Mouse (Mus musculus) neural tube, embryonic 15.5 days (tissue): Measurements from ENCODE around the gene Dap. TPM values are rescaled to one million over a fixed set of nuclear protein-coding genes. Genes with fewer than 3 reads are reported as not detected.

Experiments
- ATAC-seq: fragments of 200-750 bp; cut with Nextera tagmentation; 2 replicates; pipeline ENCODE4 v1.8.0; 2017; ENCODE audit warnings: mild to moderate bottlenecking, moderate TSS enrichment, moderate library complexity; ENCODE audit not compliant: low FRiP score
- H3K27ac ChIP-seq: fragments of 300-500 bp; sonication (generic); replicated peaks from 2 replicates; pipeline ENCODE4 v1.5.1; 2015; ENCODE audit warnings: mild to moderate bottlenecking, inconsistent platforms
- H3K27me3 ChIP-seq: fragments of 300-500 bp; sonication (generic); replicated peaks from 2 replicates; pipeline ENCODE4 v1.6.1; 2015; ENCODE audit warnings: inconsistent platforms
- H3K36me3 ChIP-seq: fragments of 300-500 bp; sonication (generic); 2 replicates; pipeline ENCODE4 v1.6.1; 2015; ENCODE audit warnings: inconsistent platforms
- H3K4me1 ChIP-seq: fragments of 300-500 bp; sonication (generic); 2 replicates; pipeline ENCODE4 v1.6.1; 2015; ENCODE audit warnings: inconsistent platforms
- H3K4me2 ChIP-seq: fragments of 300-500 bp; sonication (generic); 2 replicates; pipeline ENCODE4 v1.6.1; 2015; ENCODE audit warnings: inconsistent platforms, mild to moderate bottlenecking, moderate library complexity
- H3K4me3 ChIP-seq: fragments of 300-500 bp; sonication (generic); replicated peaks from 2 replicates; pipeline ENCODE4 v1.5.1; 2015; ENCODE audit warnings: mild to moderate bottlenecking, inconsistent platforms
- H3K9ac ChIP-seq: fragments of 300-500 bp; sonication (generic); replicated peaks from 2 replicates; pipeline ENCODE4 v1.6.1; 2015; ENCODE audit warnings: mild to moderate bottlenecking, inconsistent platforms
- H3K9me3 ChIP-seq: fragments of 300-500 bp; sonication (generic); replicated peaks from 2 replicates; pipeline ENCODE4 v1.6.1; 2016; ENCODE audit warnings: inconsistent platforms
- WGBS: fragments of 180-500 bp; shearing (Covaris S2); methylation state at CpG from one replicate; pipeline ENCODE4 v1.1.7; 2015; ENCODE audit warnings: mixed read lengths; 5-methylcytosine and 5-hydroxymethylcytosine counted together
- polyA plus RNA-seq: library from polyadenylated mRNA; unstranded; fragments of >200 nt; fragmentation: Nextera tagmentation; extraction: Ambion mirVana; gene quantifications from 2 replicates; pipeline ENCODE4 v1.2.1, GENCODE M21; 2015

Dap gene
- polyA plus RNA-seq, 1 experiment from 2014 or later = 28.2 TPM

DNA sequence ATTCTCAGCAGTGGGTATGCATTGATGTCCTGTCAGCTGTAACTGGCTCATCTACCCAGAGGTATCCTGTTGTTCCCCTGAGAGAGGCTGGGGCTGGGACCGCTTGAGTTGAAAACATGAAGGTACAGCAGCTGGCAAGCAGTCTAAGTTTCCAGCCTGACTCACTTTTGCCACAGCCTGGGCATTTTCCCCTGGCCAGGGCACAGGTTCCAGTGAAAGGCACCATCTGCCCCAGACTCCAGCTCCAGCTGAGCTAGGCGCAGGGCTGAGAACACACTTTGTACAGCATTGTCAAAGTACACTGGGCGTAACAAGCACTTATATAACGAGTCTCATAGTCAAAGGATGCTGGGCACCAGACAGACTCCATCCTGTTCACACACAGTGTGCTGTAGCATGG lies 29.8 kb downstream of the Dap start:
- Histone ChIP-seq H3K4me2 (no peak overlapping the region), H3K4me1 (peaks cover 16% of the 10 kb centered on the region), H3K36me3 (no peaks in the 10 kb centered on the region), H3K27ac (no peak overlapping the region), H3K9ac (no peak overlapping the region), H3K27me3 (no peaks in the 10 kb centered on the region), H3K4me3 (no peak overlapping the region), H3K9me3 (no peaks in the 10 kb centered on the region)
- no peak for ATAC-seq
- WGBS = 81% methylated on average over 4 of the region's 4 CpGs

DNA sequence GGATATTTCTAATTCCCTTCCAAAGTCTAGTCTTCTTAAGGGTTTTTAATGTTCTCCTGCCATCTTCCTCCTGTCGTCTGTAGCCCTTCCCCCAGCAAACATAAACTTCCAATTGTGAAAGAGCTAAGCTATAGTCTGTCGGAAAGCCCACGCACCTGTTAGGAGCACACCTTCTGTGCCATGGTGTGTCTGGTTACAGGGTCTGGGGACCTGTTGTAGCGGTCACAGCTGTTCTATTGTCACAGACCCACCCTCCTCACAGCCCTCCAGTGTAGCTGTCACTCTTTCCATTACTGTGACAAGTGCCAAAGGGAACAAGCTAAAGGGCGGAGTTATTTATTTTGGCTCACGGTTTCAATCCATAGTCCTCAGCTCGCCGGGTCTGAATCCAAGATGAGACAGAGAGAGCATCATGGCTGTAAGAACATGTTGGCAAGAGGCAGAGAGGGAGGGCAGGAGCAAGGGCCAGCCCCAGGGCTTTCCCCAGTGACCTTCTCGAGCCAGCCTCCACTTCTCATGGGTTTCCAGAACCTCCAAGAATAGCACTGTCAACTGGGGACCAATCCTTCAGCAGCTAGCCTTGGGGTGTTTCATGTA lies 30.9 kb downstream of the Dap start:
- peaks cover 15% of the 10 kb centered on the region for H3K4me1 ChIP-seq
- whole genome bisulfite sequencing = 89% methylated on average over 9 of the region's 9 CpGs
- H3K4me2 ChIP-seq = no peak overlapping the region
- no peak overlapping the region for H3K9ac ChIP-seq
- H3K36me3 ChIP-seq = no peaks in the 10 kb centered on the region
- no peak overlapping the region for H3K4me3 ChIP-seq
- H3K9me3 ChIP-seq = no peaks in the 10 kb centered on the region
- ATAC-seq = no peak
- H3K27ac ChIP-seq = no peak overlapping the region
- no peaks in the 10 kb centered on the region for H3K27me3 ChIP-seq

DNA sequence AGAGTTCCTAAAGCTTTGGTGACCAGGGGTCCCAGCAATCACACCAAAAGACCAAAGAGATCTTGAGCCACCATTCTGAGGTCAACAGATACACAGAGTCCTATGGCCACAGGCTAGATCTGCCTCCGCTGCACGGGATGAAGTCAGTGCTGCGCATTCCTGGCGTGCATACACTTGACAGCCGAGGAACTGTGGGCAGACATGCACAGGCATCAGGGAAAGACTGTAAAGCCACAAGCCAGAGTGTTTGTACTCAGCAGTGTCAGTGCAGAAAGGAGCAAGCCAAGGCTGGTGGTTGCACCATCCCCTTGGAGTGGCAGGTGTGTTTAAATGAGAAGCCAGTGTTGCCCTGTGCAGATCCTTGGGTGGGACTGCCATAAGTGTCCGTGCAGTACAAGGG lies 31.6 kb downstream of the Dap start:
- Histone ChIP-seq H3K9ac (no peak overlapping the region), H3K9me3 (no peaks in the 10 kb centered on the region), H3K4me3 (no peak overlapping the region), H3K4me1 (peaks cover 8% of the 10 kb centered on the region), H3K27me3 (no peaks in the 10 kb centered on the region), H3K36me3 (no peaks in the 10 kb centered on the region), H3K27ac (no peak overlapping the region), H3K4me2 (no peak overlapping the region)
- 87% methylated on average over 6 of the region's 6 CpGs for WGBS
- ATAC-seq = no peak

DNA sequence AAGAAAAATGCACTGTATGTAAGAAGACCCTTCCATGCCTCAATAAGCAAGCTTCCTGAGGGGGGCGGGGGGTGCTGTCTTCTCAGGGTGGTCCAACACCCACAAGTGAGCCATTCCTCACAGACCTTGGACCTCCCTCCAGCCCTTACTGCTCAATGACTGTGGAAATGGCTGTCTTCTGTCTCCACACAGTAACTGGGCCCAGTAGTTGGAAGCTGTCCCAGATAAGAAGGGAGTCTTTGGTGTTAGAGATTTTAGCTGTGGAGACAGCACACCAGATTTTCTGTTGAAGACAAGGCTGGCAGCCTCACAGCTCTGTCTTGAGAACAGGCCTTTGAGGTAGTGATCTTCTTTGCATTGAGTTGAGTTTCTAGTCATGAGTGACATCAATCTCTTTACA lies 33.2 kb downstream of the Dap start:
- no peak for ATAC-seq
- H3K27ac ChIP-seq = no peak overlapping the region
- WGBS = 85% methylated on average over 1 of the region's 1 CpGs
- H3K9me3 ChIP-seq = no peaks in the 10 kb centered on the region
- H3K9ac ChIP-seq = no peak overlapping the region
- no peaks in the 10 kb centered on the region for H3K36me3 ChIP-seq
- no peak overlapping the region for H3K4me2 ChIP-seq
- H3K4me3 ChIP-seq = no peak overlapping the region
- 0 out of 2 replicates have a peak, but pooled peaks cover 4% of the 10 kb centered on the region for H3K4me1 ChIP-seq
- no peaks in the 10 kb centered on the region for H3K27me3 ChIP-seq

DNA sequence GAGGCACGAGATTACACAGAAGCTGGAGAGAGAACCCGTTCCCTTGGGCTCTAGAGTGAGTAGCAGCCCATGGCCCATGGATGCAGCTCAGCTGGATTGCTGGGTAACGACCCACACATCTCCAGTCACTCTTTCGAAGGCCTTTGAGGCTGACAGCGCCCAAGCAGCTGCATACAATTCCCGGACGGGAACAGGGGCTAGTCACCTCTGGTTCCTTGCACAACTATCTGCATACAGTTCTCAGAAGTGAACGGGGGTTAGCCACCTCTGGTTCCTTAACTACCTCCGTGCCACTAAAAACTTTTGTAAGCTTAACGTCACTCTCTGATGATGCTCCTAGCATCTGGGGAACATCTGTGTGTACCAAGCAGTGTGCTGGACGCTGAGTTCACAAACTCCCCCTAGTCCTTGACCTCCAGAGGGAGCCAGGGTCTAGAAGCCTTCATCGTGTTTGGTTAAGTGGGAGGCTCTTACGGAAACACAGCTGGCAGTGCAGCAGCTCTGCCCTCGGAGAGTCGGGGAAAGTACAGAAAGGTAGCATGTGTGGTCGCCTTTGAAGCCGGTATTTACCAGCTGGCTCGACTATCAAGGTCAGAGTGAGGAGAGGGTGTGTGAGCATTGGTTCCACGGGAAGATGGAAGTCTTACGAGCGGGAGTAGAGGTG lies 34.0 kb downstream of the Dap start:
- H3K4me1 ChIP-seq = 0 out of 2 replicates have a peak, but pooled peaks cover 4% of the 10 kb centered on the region
- H3K9me3 ChIP-seq = no peaks in the 10 kb centered on the region
- no peak for ATAC-seq
- H3K4me3 ChIP-seq = no peak overlapping the region
- H3K9ac ChIP-seq = no peak overlapping the region
- H3K27ac ChIP-seq = no peak overlapping the region
- H3K4me2 ChIP-seq = no peak overlapping the region
- WGBS = 80% methylated on average over 21 of the region's 21 CpGs
- H3K36me3 ChIP-seq = no peaks in the 10 kb centered on the region
- no peaks in the 10 kb centered on the region for H3K27me3 ChIP-seq

DNA sequence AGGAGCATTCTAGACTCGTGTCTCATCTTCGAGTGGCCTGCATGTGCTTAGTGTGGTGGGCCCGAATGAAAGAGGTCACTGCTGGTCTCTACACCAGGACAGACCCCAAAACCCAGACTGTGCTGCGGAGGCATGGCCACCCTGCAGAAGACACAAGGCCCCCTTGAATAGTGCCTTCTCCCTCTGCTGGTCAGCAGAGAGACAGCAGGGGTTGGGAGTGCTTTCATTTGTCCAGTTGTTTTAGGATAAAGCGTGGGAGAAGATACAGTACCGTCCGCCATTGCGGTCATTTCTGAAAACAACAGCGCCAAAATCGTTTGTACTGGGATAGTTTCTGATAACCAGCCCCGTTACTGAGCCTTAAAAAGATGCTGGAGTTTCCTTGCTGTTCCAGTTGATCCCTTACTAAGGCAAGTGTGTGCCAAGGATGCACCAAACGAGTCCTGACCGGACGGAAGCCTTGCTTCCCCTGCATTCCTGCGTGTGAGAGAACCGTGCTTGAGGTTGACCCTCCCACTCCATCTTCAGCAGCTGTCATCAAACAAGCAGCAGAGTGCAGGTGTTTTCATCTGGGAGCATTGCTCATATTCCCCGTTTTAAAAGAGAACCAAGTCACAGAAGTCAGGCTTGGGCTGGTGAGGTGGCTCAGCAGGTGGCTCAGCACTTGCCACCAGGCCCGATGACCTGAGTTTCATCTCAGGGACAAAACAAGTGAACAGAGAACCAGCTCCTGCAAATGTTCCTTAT lies 34.8 kb downstream of the Dap start:
- Histone ChIP-seq H3K9me3 (no peaks in the 10 kb centered on the region), H3K4me2 (no peak overlapping the region), H3K27ac (no peak overlapping the region), H3K27me3 (no peaks in the 10 kb centered on the region), H3K4me3 (no peak overlapping the region), H3K9ac (no peak overlapping the region), H3K36me3 (no peaks in the 10 kb centered on the region), H3K4me1 (0 out of 2 replicates have a peak, but pooled peaks cover 4% of the 10 kb centered on the region)
- whole genome bisulfite sequencing = 91% methylated on average over 18 of the region's 18 CpGs
- no peak for ATAC-seq

DNA sequence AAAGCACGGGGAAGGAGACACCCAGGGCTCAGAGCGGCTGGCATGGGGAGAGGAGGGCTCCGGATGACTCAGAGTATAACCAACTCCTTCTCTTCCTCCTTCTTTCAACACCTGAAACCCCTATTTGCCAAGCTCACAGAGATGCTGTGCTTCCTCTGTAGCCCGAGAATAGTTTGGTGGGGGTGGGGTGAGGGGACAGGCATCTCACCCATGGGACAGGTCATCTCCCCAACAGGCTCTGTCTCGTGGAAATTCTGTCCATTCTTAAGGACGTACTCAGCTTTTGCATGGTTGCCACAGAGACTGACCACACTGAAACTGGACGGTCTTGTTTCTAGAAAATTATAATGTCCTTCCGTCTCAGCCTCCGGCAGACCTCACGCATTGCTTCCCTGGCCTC lies 37.0 kb downstream of the Dap start:
- Histone ChIP-seq H3K36me3 (no peaks in the 10 kb centered on the region), H3K9me3 (no peaks in the 10 kb centered on the region), H3K27me3 (no peaks in the 10 kb centered on the region), H3K4me1 (peaks cover 7% of the 10 kb centered on the region; the same call in 1 of the 2 replicates), H3K4me3 (no peak overlapping the region), H3K4me2 (no peak overlapping the region), H3K9ac (no peak overlapping the region), H3K27ac (no peak overlapping the region)
- 84% methylated on average over 10 of the region's 10 CpGs for WGBS
- no peak for ATAC-seq

DNA sequence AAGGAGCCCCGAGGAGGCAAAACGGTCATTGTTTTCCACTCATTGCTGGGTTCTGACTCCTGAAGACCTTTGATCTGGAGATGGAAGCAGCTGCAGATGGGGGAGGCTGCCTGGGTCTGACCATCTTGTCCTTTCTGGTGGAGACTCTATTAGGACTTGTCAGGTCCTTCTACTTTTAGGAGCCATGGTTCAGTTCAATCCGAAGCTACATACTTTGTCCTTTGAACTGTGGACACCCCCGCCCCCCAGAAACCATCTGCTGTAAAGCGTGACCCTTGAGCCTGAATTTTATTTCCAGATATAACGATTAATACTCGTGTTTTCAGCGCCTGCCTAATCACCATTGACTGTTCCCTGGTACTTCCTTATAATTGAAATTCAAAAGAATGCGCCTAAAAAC lies 38.2 kb downstream of the Dap start:
- H3K9ac ChIP-seq = no peak overlapping the region
- no peak overlapping the region for H3K27ac ChIP-seq
- H3K27me3 ChIP-seq = no peaks in the 10 kb centered on the region
- H3K36me3 ChIP-seq = no peaks in the 10 kb centered on the region
- no peak overlapping the region for H3K4me2 ChIP-seq
- WGBS = 75% methylated on average over 9 of the region's 9 CpGs
- H3K4me1 ChIP-seq = peaks cover 4% of the 10 kb centered on the region; the same call in 1 of the 2 replicates
- ATAC-seq = no peak
- no peaks in the 10 kb centered on the region for H3K9me3 ChIP-seq
- no peak overlapping the region for H3K4me3 ChIP-seq

DNA sequence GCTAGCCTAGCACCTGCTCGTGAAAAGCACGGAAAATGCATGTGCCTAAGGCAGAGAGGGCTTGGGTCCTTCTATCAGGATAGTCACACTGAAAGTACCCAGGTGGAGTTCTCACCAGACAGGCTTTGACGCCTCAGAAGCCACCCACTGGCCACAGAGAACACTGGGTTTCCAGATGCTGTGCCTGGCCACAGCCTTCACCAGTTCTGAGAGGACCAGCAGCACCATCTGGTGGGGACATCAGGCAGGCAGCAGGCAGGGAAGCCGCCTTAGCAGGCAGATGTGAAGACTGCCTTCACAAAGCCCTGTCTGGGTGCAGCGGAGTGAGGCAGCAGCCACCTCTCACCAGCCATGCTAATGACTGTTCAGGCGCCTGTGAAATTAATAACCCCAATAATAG lies 40.7 kb downstream of the Dap start:
- Histone ChIP-seq H3K27ac (peak overlapping the region; percentile 45; the same call in 1 of the 2 replicates), H3K36me3 (no peaks in the 10 kb centered on the region), H3K4me1 (peaks cover 4% of the 10 kb centered on the region; the same call in 1 of the 2 replicates), H3K4me2 (no peak overlapping the region), H3K9ac (no peak overlapping the region), H3K9me3 (no peaks in the 10 kb centered on the region), H3K27me3 (no peaks in the 10 kb centered on the region), H3K4me3 (no peak overlapping the region)
- ATAC-seq = peak; percentile 91
- WGBS = 32% methylated on average over 6 of the region's 6 CpGs

DNA sequence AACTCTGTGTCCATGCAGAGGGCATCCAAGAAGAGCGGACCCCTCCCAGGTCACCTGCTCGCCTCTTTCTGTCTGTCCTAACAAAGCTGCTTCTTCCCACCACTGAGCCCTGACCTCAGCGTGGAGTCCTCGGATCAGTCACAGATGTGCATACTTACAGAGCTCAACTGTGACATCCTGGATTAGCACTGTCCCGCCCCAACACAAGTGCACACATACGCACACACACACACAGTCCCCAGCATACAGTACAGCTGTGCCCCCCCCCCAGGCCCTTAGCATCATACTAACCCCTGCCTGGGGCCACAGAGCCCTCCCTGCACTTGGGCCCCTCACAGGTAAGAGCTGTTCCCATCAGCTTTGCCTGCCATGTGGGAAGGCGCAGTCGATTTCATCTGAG lies 41.3 kb downstream of the Dap start:
- Histone ChIP-seq H3K4me2 (no peak overlapping the region), H3K4me1 (peaks cover 4% of the 10 kb centered on the region; the same call in 1 of the 2 replicates), H3K27ac (0 out of 2 replicates have a peak overlapping the region, but pooled peaks have one; percentile 45), H3K36me3 (no peaks in the 10 kb centered on the region), H3K27me3 (no peaks in the 10 kb centered on the region), H3K4me3 (no peak overlapping the region), H3K9ac (no peak overlapping the region), H3K9me3 (no peaks in the 10 kb centered on the region)
- WGBS = 92% methylated on average over 8 of the region's 8 CpGs
- peak; percentile 32; the same call in 1 of the 2 replicates for ATAC-seq

DNA sequence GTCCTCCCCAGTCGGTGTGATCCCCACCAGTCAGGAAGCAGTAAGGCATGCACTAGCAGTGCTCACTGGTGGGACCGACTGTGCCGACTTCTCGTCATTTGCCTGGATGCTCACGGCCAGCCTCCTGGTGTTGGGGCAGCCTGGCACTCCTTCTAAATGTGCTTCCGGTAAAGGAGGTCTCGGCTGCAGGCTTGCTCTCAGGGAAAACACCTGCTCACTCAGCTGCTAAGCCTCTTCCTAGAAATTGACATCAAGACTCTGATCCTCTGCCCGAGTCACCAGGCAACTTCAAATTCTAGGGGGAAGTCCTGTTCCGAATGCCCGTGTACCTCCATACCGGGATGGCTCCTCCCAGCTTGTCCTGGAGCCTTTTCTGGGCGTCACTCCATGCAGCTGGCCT lies 41.7 kb downstream of the Dap start:
- ATAC-seq = no peak
- no peaks in the 10 kb centered on the region for H3K27me3 ChIP-seq

DNA sequence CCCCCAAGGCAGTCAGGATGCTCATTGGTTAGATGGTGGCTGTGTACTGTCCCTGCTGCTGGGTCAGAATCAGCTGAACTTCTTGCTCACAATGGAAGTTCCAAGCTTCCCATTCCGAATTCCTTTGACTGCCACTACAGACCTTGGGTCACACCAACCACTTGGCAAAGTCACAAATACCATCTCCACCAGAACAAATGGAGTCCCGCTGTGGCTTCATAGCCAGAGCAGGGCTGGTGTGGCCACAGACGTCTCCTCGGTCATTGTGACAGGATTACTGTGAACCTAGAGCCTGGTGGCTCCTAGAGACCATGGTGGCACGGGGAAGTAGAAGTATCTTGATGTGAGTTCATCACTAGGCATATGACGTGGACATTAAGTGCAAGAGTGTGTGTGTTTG lies 44.0 kb downstream of the Dap start:
- WGBS = 88% methylated on average over 6 of the region's 6 CpGs
- no peaks in the 10 kb centered on the region for H3K36me3 ChIP-seq

More for the DNA sequence above, 41.7 kb downstream of the Dap start:
- no peak overlapping the region for H3K4me3 ChIP-seq
- peaks cover 4% of the 10 kb centered on the region; the same call in 1 of the 2 replicates for H3K4me1 ChIP-seq
- no peak overlapping the region for H3K4me2 ChIP-seq
- WGBS = 92% methylated on average over 12 of the region's 12 CpGs
- no peaks in the 10 kb centered on the region for H3K36me3 ChIP-seq
- no peak overlapping the region for H3K27ac ChIP-seq
- H3K9ac ChIP-seq = no peak overlapping the region
- H3K9me3 ChIP-seq = no peaks in the 10 kb centered on the region

More for the DNA sequence above, 44.0 kb downstream of the Dap start:
- Histone ChIP-seq H3K4me3 (no peak overlapping the region), H3K27me3 (no peaks in the 10 kb centered on the region), H3K4me2 (no peak overlapping the region), H3K9me3 (no peaks in the 10 kb centered on the region), H3K9ac (no peak overlapping the region), H3K27ac (no peak overlapping the region), H3K4me1 (peaks cover 4% of the 10 kb centered on the region; the same call in 1 of the 2 replicates)
- no peak for ATAC-seq
